Mouse (Mus musculus): ENCODE measurements around the gene Mapk8. TPM values are rescaled to one million over a fixed set of nuclear protein-coding genes. Genes with fewer than 3 reads are reported as not detected.

Gene Mapk8
- polyA plus RNA-seq, 1 experiment from 2014 or later: 17.8 TPM

- no peak overlapping the region for H3K9ac ChIP-seq
- WGBS: 81% methylated on average over 5 of the region's 5 CpGs
Observed at GRCm38 (mm10) chr14:33363611-33364010, 83.3 kb downstream of the Mapk8 start.

GRCm38 (mm10) chr14:33362807-33363206 lies 84.2 kb downstream of the Mapk8 start:
- Histone ChIP-seq H3K36me3 (no peaks in the 10 kb centered on the region), H3K9ac (no peak overlapping the region), H3K27me3 (0 out of 2 replicates have a peak, but pooled peaks cover 4% of the 10 kb centered on the region), H3K4me1 (no peaks in the 10 kb centered on the region; the same call in 1 of the 2 replicates), H3K9me3 (replicated peaks) (no peaks in the 10 kb centered on the region), H3K27ac (replicated peaks) (no peak overlapping the region), H3K4me2 (replicated peaks) (no peak overlapping the region), H3K4me3 (replicated peaks) (no peak overlapping the region)
- ATAC-seq (ENCODE audit: insufficient number of reproducible peaks, low FRiP score, low TSS enrichment, low read depth): no peak
- 25% methylated on average over 10 of the region's 10 CpGs for WGBS

More at GRCm38 (mm10) chr14:33363611-33364010, 83.3 kb downstream of the Mapk8 start:
- 0 out of 2 replicates have a peak, but pooled peaks cover 2% of the 10 kb centered on the region for H3K27me3 ChIP-seq
- H3K27ac ChIP-seq (replicated peaks): no peak overlapping the region
- no peak overlapping the region for H3K4me3 ChIP-seq (replicated peaks)
- H3K4me1 ChIP-seq: no peaks in the 10 kb centered on the region
- no peaks in the 10 kb centered on the region for H3K36me3 ChIP-seq
- ATAC-seq (ENCODE audit: insufficient number of reproducible peaks, low FRiP score, low TSS enrichment, low read depth): no peak
- no peaks in the 10 kb centered on the region for H3K9me3 ChIP-seq (replicated peaks)
- no peak overlapping the region for H3K4me2 ChIP-seq (replicated peaks)

- no peak overlapping the region for H3K9ac ChIP-seq
- no peak overlapping the region for H3K4me3 ChIP-seq (replicated peaks)
- no peak overlapping the region for H3K4me2 ChIP-seq (replicated peaks)
- no peaks in the 10 kb centered on the region; the same call in 1 of the 2 replicates for H3K4me1 ChIP-seq
- no peak for ATAC-seq (ENCODE audit: insufficient number of reproducible peaks, low FRiP score, low TSS enrichment, low read depth)
- H3K27ac ChIP-seq (replicated peaks): no peak overlapping the region
- H3K36me3 ChIP-seq: no peaks in the 10 kb centered on the region
- 0 out of 2 replicates have a peak, but pooled peaks cover 4% of the 10 kb centered on the region for H3K27me3 ChIP-seq
- WGBS: 58% methylated on average over 14 of the region's 14 CpGs
- no peaks in the 10 kb centered on the region for H3K9me3 ChIP-seq (replicated peaks)
Observed at GRCm38 (mm10) chr14:33362122-33362521, 84.8 kb downstream of the Mapk8 start.

GRCm38 (mm10) chr14:33361546-33361945 lies 85.4 kb downstream of the Mapk8 start:
- no peak for ATAC-seq (ENCODE audit: insufficient number of reproducible peaks, low FRiP score, low TSS enrichment, low read depth)
- no peak overlapping the region for H3K9ac ChIP-seq
- no peaks in the 10 kb centered on the region for H3K9me3 ChIP-seq (replicated peaks)
- 0 out of 2 replicates have a peak, but pooled peaks cover 4% of the 10 kb centered on the region for H3K27me3 ChIP-seq
- no peaks in the 10 kb centered on the region for H3K36me3 ChIP-seq
- H3K27ac ChIP-seq (replicated peaks): no peak overlapping the region
- WGBS: 48% methylated on average over 4 of the region's 4 CpGs
- H3K4me3 ChIP-seq (replicated peaks): no peak overlapping the region
- H3K4me2 ChIP-seq (replicated peaks): no peak overlapping the region
- no peaks in the 10 kb centered on the region; the same call in 1 of the 2 replicates for H3K4me1 ChIP-seq

GRCm38 (mm10) chr14:33358891-33359290 lies 88.1 kb downstream of the Mapk8 start:
- H3K36me3 ChIP-seq: no peaks in the 10 kb centered on the region
- ATAC-seq (ENCODE audit: insufficient number of reproducible peaks, low FRiP score, low TSS enrichment, low read depth): no peak
- 87% methylated on average over 8 of the region's 8 CpGs for WGBS
- H3K4me1 ChIP-seq: peaks cover 1% of the 10 kb centered on the region; the same call in 1 of the 2 replicates
- no peak overlapping the region for H3K27ac ChIP-seq (replicated peaks)
- no peaks in the 10 kb centered on the region for H3K9me3 ChIP-seq (replicated peaks)
- H3K4me2 ChIP-seq (replicated peaks): no peak overlapping the region
- no peak overlapping the region for H3K9ac ChIP-seq
- H3K27me3 ChIP-seq: 0 out of 2 replicates have a peak, but pooled peaks cover 4% of the 10 kb centered on the region
- H3K4me3 ChIP-seq (replicated peaks): no peak overlapping the region

- H3K27ac ChIP-seq (replicated peaks): no peak overlapping the region
- H3K36me3 ChIP-seq: no peaks in the 10 kb centered on the region
- no peaks in the 10 kb centered on the region for H3K9me3 ChIP-seq (replicated peaks)
- H3K4me3 ChIP-seq (replicated peaks): no peak overlapping the region
- WGBS: 56% methylated on average over 12 of the region's 12 CpGs
- peaks cover 3% of the 10 kb centered on the region; the same call in 1 of the 2 replicates for H3K4me1 ChIP-seq
- H3K4me2 ChIP-seq (replicated peaks): no peak overlapping the region
- no peak overlapping the region for H3K9ac ChIP-seq
- H3K27me3 ChIP-seq: 0 out of 2 replicates have a peak, but pooled peaks cover 4% of the 10 kb centered on the region
- no peak for ATAC-seq (ENCODE audit: insufficient number of reproducible peaks, low FRiP score, low TSS enrichment, low read depth)
Observed at GRCm38 (mm10) chr14:33357600-33358368, 89.2 kb downstream of the Mapk8 start.

- ATAC-seq (ENCODE audit: insufficient number of reproducible peaks, low FRiP score, low TSS enrichment, low read depth): no peak
- Histone ChIP-seq H3K4me2 (replicated peaks) (no peak overlapping the region), H3K4me3 (replicated peaks) (no peak overlapping the region), H3K27me3 (peaks cover 27% of the 10 kb centered on the region), H3K4me1 (peaks cover 21% of the 10 kb centered on the region), H3K9me3 (replicated peaks) (no peaks in the 10 kb centered on the region), H3K27ac (replicated peaks) (no peak overlapping the region), H3K36me3 (no peaks in the 10 kb centered on the region), H3K9ac (no peak overlapping the region)
- WGBS: 83% methylated on average over 5 of the region's 5 CpGs
Observed at GRCm38 (mm10) chr14:33355276-33355675, 91.7 kb downstream of the Mapk8 start.

- no peak for ATAC-seq (ENCODE audit: insufficient number of reproducible peaks, low FRiP score, low TSS enrichment, low read depth)
Observed at GRCm38 (mm10) chr14:33352890-33353289, 94.1 kb downstream of the Mapk8 start.

GRCm38 (mm10) chr14:33351984-33352722 lies 94.8 kb downstream of the Mapk8 start:
- Histone ChIP-seq H3K9me3 (replicated peaks) (no peaks in the 10 kb centered on the region), H3K4me2 (replicated peaks) (peak overlapping the region; percentile 84; the same call in 1 of the 2 replicates), H3K36me3 (no peaks in the 10 kb centered on the region), H3K27me3 (peaks cover 41% of the 10 kb centered on the region), H3K4me1 (peaks cover 21% of the 10 kb centered on the region), H3K27ac (replicated peaks) (no peak overlapping the region), H3K4me3 (replicated peaks) (no peak overlapping the region), H3K9ac (no peak overlapping the region)
- WGBS: 73% methylated on average over 6 of the region's 6 CpGs
- no peak for ATAC-seq (ENCODE audit: insufficient number of reproducible peaks, low FRiP score, low TSS enrichment, low read depth)

More at GRCm38 (mm10) chr14:33352890-33353289, 94.1 kb downstream of the Mapk8 start:
- Histone ChIP-seq H3K27ac (replicated peaks) (no peak overlapping the region), H3K36me3 (no peaks in the 10 kb centered on the region), H3K4me2 (replicated peaks) (no peak overlapping the region), H3K9ac (no peak overlapping the region), H3K4me3 (replicated peaks) (no peak overlapping the region), H3K4me1 (peaks cover 21% of the 10 kb centered on the region), H3K27me3 (peaks cover 35% of the 10 kb centered on the region), H3K9me3 (replicated peaks) (no peaks in the 10 kb centered on the region)
- WGBS: 76% methylated on average over 6 of the region's 6 CpGs

GRCm38 (mm10) chr14:33351019-33351418 lies 95.9 kb downstream of the Mapk8 start:
- Histone ChIP-seq H3K36me3 (no peaks in the 10 kb centered on the region), H3K9ac (peak overlapping the region; percentile 4; the same call in 1 of the 2 replicates), H3K4me2 (replicated peaks) (peak overlapping the region; percentile 84), H3K27me3 (peaks cover 41% of the 10 kb centered on the region), H3K9me3 (replicated peaks) (no peaks in the 10 kb centered on the region), H3K27ac (replicated peaks) (no peak overlapping the region), H3K4me1 (peaks cover 21% of the 10 kb centered on the region), H3K4me3 (replicated peaks) (peak overlapping the region; percentile 42)
- no peak for ATAC-seq (ENCODE audit: insufficient number of reproducible peaks, low FRiP score, low TSS enrichment, low read depth)
- under 1% methylated on average over 42 of the region's 42 CpGs for WGBS

- H3K4me2 ChIP-seq (replicated peaks): no peak overlapping the region
- no peak overlapping the region for H3K9ac ChIP-seq
- WGBS: 76% methylated on average over 1 of the region's 1 CpGs
- H3K27ac ChIP-seq (replicated peaks): no peak overlapping the region
- no peaks in the 10 kb centered on the region for H3K9me3 ChIP-seq (replicated peaks)
- no peak overlapping the region for H3K4me3 ChIP-seq (replicated peaks)
- H3K4me1 ChIP-seq: peaks cover 18% of the 10 kb centered on the region
- peaks cover 41% of the 10 kb centered on the region for H3K27me3 ChIP-seq
- no peak for ATAC-seq (ENCODE audit: insufficient number of reproducible peaks, low FRiP score, low TSS enrichment, low read depth)
- H3K36me3 ChIP-seq: no peaks in the 10 kb centered on the region
Observed at GRCm38 (mm10) chr14:33348146-33348545, 98.8 kb downstream of the Mapk8 start.

Data from embryonic facial prominence, embryonic 15.5 days (tissue).